Mouse (Mus musculus) lung, postnatal 0 days (tissue): ENCODE results near the gene Rgs8. TPM values are rescaled to one million over a fixed set of nuclear protein-coding genes. Genes with fewer than 3 reads are reported as not detected.

Source experiments
- ATAC-seq: fragments of 200-750 bp; cut with Nextera tagmentation; 2 replicates; pipeline ENCODE4 v1.8.0; 2017; ENCODE audit warnings: moderate library complexity
- DNase-seq: peaks from one replicate; pipeline ENCODE4 v3.0.0-alpha.2; 2016; ENCODE audit warnings: low spot score
- H3K27ac ChIP-seq: fragments of 300-500 bp; sonication (generic); 2 replicates; pipeline ENCODE4 v1.5.1; 2014; ENCODE audit warnings: antibody characterized with exemption, mild to moderate bottlenecking, low read length, mixed read lengths
- H3K27me3 ChIP-seq: fragments of 300-500 bp; sonication (generic); replicated peaks from 2 replicates; pipeline ENCODE4 v1.6.1; 2014; ENCODE audit warnings: low read length, mixed read lengths; ENCODE audit not compliant: insufficient read depth
- H3K36me3 ChIP-seq: fragments of 300-500 bp; sonication (generic); 2 replicates; pipeline ENCODE4 v1.6.1; 2014; ENCODE audit warnings: low read length, mixed read lengths; ENCODE audit not compliant: insufficient read depth
- H3K4me1 ChIP-seq: fragments of 300-500 bp; sonication (generic); 2 replicates; pipeline ENCODE4 v1.6.1; 2014; ENCODE audit warnings: antibody characterized with exemption, low read depth, low read length, mixed read lengths; ENCODE audit not compliant: insufficient read depth
- H3K4me2 ChIP-seq: fragments of 300-500 bp; sonication (generic); replicated peaks from 2 replicates; pipeline ENCODE4 v1.6.1; 2014; ENCODE audit warnings: low read depth, mild to moderate bottlenecking, low read length, moderate library complexity, mixed read lengths
- H3K4me3 ChIP-seq: fragments of 300-500 bp; sonication (generic); 2 replicates; pipeline ENCODE4 v1.5.1; 2014; ENCODE audit warnings: low read depth, low read length
- H3K9ac ChIP-seq: fragments of 300-500 bp; sonication (generic); replicated peaks from 2 replicates; pipeline ENCODE4 v1.6.1; 2014; ENCODE audit warnings: low read depth, mild to moderate bottlenecking
- H3K9me3 ChIP-seq: fragments of 300-500 bp; sonication (generic); 2 replicates; pipeline ENCODE4 v1.6.1; 2016; ENCODE audit warnings: low read length, mixed read lengths
- CTCF ChIP-seq: IDR thresholded peaks from 2 replicates; pipeline ENCODE4 v1.5.1; 2016; ENCODE audit warnings: antibody characterized with exemption, mild to moderate bottlenecking
- EP300 ChIP-seq: IDR thresholded peaks from 2 replicates; pipeline ENCODE4 v1.6.1; 2016; ENCODE audit warnings: antibody characterized with exemption, mild to moderate bottlenecking, control low read depth
- WGBS: fragments of 180-500 bp; shearing (Covaris S2); extraction: QIAGEN DNeasy Blood & Tissue Kit; methylation state at CpG from one replicate; pipeline ENCODE4 v1.1.7; 2014; 5-methylcytosine and 5-hydroxymethylcytosine counted together
- polyA plus RNA-seq: library from polyadenylated mRNA; unstranded; fragments of >200 nt; fragmentation: Nextera tagmentation; extraction: Ambion mirVana; gene quantifications from 2 replicates; pipeline ENCODE4 v1.2.1, GENCODE M21; 2015

Rgs8 gene
- polyA plus RNA-seq, 1 experiment from 2014 or later = 0.12 TPM

DNA sequence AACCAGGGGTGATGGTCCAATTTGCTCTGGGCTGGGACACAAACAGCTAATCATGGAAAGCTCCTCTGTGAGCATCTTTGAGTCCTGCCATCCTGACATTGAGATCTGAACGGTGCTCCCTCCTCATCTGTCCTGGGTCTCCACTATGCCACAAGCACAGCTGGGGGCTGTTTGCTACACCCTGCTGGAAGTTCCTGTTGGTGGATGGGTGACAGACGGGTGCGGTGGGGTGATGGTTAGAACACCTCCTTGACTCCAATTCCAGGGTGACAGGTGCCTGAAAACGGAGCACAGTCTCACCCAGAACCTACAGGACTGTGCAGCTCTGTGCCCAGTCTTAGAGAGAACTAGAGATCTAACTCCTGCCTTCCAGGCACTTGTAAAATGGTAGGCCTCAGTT is 82.0 kb downstream of the Rgs8 start:
- Histone ChIP-seq H3K36me3 (no peaks in the 10 kb centered on the region), H3K9me3 (no peaks in the 10 kb centered on the region), H3K27me3 (no peaks in the 10 kb centered on the region; the same call in 1 of the 2 replicates), H3K4me3 (no peak overlapping the region), H3K4me2 (no peak overlapping the region), H3K4me1 (no peaks in the 10 kb centered on the region), H3K27ac (no peak overlapping the region), H3K9ac (no peak overlapping the region)
- TF ChIP-seq CTCF = no peak
- no peak for TF ChIP-seq EP300
- no peak for DNase-seq
- ATAC-seq = no peak
- 67% methylated on average over 4 of the region's 4 CpGs for WGBS

DNA sequence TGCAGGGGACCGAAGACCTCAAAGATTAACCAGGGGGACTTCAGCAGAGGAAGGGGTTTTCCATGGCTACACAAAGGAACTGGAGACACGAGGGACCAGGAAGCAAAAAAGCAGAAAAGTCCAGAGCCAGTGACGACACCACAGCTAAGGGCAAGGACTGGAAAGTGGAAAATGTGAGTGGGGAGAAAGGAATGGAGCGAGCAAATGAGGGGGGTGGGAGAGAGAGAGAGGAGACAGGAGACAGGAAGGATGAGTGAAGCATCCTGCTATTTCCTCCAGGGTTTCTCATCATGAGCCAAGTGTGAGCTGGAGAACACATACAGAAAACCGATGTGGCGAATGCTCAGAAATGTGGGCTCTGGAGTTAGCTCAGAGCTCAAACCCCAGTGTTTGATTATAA is 83.3 kb downstream of the Rgs8 start:
- H3K27ac ChIP-seq = no peak overlapping the region
- H3K4me3 ChIP-seq = no peak overlapping the region

DNA sequence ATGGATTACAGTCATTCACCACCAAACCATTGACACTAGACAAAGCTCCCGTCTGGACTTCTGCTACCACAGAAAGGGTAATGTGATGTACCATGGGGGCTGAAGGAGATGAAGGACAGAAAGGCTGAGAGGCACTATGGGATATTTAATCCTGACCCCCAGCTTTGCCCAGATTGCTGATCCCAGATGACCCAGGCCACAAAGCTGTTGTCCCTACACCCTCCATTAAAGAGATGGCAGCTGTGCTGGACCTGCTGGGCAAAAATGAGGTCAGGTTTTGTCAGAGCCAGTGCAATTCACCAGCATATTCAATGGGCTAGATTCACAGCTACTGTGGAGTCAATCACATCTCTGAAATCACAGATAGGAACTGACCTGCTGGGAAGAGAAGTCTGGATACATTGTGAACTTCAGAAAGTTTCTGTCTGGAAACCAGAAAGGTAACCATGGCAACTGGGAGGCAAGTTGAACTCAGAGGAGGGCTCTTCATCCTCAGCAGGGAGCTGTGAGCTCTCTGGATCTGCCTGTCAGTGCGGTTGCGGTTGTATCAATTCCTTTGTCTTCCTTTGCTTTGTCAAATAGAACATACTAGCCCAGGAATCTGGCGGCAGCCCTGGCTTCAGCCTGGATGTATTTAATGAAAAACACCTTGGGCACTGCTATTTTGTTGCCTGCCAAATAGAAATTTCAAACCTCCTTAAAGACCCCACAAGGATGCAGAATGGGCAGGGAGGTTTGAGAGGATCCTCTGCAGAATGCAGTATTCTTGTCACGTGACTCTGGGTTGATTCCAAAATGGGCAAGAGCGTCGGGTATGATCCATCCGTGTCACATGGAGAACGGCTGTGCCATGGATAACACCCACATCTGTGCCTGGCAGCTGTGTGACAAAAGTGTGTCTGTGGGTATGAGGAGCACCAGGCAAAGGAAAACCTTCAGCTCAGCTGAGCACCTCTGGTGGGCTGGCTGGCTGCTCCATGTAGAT is 84.6 kb downstream of the Rgs8 start:
- WGBS = 59% methylated on average over 9 of the region's 9 CpGs
- H3K36me3 ChIP-seq = no peaks in the 10 kb centered on the region
- DNase-seq (no peak), ATAC-seq (no peak)
- no peak overlapping the region for H3K4me2 ChIP-seq
- no peaks in the 10 kb centered on the region; the same call in 1 of the 2 replicates for H3K27me3 ChIP-seq
- H3K9ac ChIP-seq = no peak overlapping the region
- no peak overlapping the region for H3K27ac ChIP-seq
- H3K4me1 ChIP-seq = peaks cover 6% of the 10 kb centered on the region; the same call in 1 of the 2 replicates
- no peaks in the 10 kb centered on the region for H3K9me3 ChIP-seq
- TF ChIP-seq CTCF (no peak), EP300 (no peak)
- no peak overlapping the region for H3K4me3 ChIP-seq

More for the DNA sequence above, 83.3 kb downstream of the Rgs8 start:
- no peaks in the 10 kb centered on the region for H3K9me3 ChIP-seq
- TF ChIP-seq CTCF (no peak), EP300 (no peak)
- peak; percentile 33 for DNase-seq
- peaks cover 6% of the 10 kb centered on the region; the same call in 1 of the 2 replicates for H3K4me1 ChIP-seq
- no peaks in the 10 kb centered on the region; the same call in 1 of the 2 replicates for H3K27me3 ChIP-seq
- peak; percentile 41 for ATAC-seq
- no peaks in the 10 kb centered on the region for H3K36me3 ChIP-seq
- H3K9ac ChIP-seq = no peak overlapping the region
- 50% methylated on average over 6 of the region's 6 CpGs for WGBS
- H3K4me2 ChIP-seq = no peak overlapping the region

DNA sequence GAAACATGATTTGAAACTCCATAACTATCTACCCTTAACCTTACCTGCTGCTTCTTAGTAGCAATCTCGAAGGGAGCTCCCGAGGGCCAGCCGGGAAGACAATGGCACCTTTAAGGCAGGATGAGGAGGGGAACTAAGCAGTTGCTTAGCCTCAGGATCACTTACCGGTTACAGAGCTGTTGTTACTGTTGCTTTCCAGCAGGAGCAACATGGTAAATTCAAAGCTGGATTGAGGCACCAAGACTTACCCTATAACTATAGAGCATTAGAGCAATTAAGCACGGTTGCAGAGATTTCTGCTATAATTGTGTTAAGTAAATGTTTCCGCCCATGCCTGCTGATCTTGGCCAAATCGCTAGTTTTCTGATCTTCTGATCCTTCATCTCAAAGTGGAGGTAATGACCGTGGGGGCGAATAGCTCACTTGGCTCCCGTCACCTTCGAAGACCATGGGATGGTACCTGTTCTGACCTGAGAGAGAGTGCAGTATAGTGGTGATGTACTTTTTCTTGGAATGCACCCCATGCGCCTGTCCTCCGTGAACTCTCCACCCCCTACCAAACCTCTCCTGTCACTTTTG is 86.7 kb downstream of the Rgs8 start:
- Histone ChIP-seq H3K4me2 (peak overlapping the region; percentile 59), H3K9ac (no peak overlapping the region), H3K4me3 (peak overlapping the region; percentile 32), H3K27me3 (no peaks in the 10 kb centered on the region; the same call in 1 of the 2 replicates), H3K36me3 (no peaks in the 10 kb centered on the region), H3K27ac (no peak overlapping the region), H3K9me3 (no peaks in the 10 kb centered on the region), H3K4me1 (peaks cover 6% of the 10 kb centered on the region; the same call in 1 of the 2 replicates)
- TF ChIP-seq CTCF (peak; percentile 17; the same call in 1 of the 2 replicates), EP300 (no peak)
- WGBS = 21% methylated on average over 13 of the region's 13 CpGs
- DNase-seq (no peak), ATAC-seq (peak; percentile 5; the same call in 1 of the 2 replicates)

DNA sequence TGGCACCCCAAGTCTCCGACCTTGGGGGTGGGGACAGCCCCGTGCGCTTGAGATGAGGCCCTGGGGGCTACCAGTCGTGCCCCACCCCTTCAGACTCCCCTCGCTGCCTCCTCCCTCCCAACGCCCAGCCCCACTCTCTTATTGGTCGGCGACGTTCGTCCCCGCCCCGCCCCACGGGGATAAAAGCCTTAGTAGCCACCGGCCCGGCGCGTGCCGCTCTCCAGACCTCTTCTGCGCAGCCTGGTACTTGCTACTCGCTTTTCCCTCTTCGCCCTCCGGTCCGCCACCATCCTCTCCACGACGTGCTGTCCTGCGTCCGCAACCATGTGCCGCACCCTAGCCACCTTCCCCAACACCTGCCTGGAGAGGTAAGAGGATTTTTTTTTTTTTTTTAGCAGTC is 87.3 kb downstream of the Rgs8 start, which contains the start of gene Rgs16:
Gene Rgs16 (plus strand): TSS at position 205 of the 400 bp plus-strand sequence.
- peaks cover 6% of the 10 kb centered on the region; the same call in 1 of the 2 replicates for H3K4me1 ChIP-seq
- no peaks in the 10 kb centered on the region; the same call in 1 of the 2 replicates for H3K27me3 ChIP-seq
- ATAC-seq (peak; percentile 82), DNase-seq (peak; percentile 82)
- under 1% methylated on average over 19 of the region's 28 CpGs for WGBS
- no peaks in the 10 kb centered on the region for H3K36me3 ChIP-seq
- H3K4me2 ChIP-seq = peak within 1 kb of the TSS; percentile 59
- peak within 1 kb of the TSS; percentile 32 for H3K4me3 ChIP-seq
- no peak for TF ChIP-seq CTCF
- no peak for TF ChIP-seq EP300
- no peak within 1 kb of the TSS for H3K9ac ChIP-seq
- no peak within 1 kb of the TSS for H3K27ac ChIP-seq
- no peaks in the 10 kb centered on the region for H3K9me3 ChIP-seq

DNA sequence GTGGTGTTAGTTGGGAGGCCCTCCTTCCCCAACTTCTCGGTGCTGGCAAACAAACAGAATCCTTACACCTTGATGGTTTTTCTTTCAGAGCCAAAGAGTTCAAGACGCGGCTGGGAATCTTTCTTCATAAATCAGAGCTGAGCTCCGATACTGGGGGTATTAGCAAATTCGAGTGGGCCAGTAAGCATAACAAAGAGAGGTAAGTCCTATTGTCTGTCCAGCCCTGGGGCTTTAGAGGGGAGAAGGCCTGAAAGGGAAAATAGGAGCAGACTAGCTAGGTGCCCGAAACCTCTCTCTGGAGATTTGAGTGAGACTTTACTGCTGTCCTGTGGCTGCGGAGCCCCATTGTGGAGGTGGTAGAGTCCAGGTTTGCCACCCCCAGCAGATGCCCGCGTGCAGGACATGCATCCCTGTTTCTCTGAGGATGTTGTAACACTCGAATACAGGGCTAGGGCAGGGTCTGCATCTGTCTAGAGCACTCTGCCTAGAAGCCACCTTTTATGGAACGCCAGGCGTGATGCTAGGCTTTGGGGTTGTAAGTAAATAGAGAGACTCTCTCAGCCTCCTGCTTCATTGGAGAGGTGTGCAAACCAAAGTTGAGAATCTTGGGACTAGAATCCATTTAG is 88.1 kb downstream of the Rgs8 start:
- Histone ChIP-seq H3K4me1 (peaks cover 6% of the 10 kb centered on the region; the same call in 1 of the 2 replicates), H3K9ac (no peak overlapping the region), H3K27me3 (no peaks in the 10 kb centered on the region; the same call in 1 of the 2 replicates), H3K9me3 (no peaks in the 10 kb centered on the region), H3K4me2 (peak overlapping the region; percentile 59), H3K36me3 (no peaks in the 10 kb centered on the region), H3K27ac (no peak overlapping the region), H3K4me3 (peak overlapping the region; percentile 32; the same call in 1 of the 2 replicates)
- ATAC-seq (no peak), DNase-seq (no peak)
- 47% methylated on average over 12 of the region's 12 CpGs for WGBS
- no peak for TF ChIP-seq EP300
- TF ChIP-seq CTCF = no peak
